Comparison of ENCODE assay signal across 8 mouse cellular contexts in genomic region chr8:84198871-84199270, GRCm38 (mm10). TPM values are rescaled to one million over a fixed set of nuclear protein-coding genes. Genes with fewer than 3 reads are reported as not detected.
DNase-seq lines count a peak whose midpoint lies in the region; ATAC-seq and TF ChIP-seq lines count a peak whose summit lies in the region.

No protein-coding gene starts in this region.

- peaks cover 8% of the 10 kb centered on the region for H3K4me1 ChIP-seq in heart, adult 2 months (ENCODE audit: control insufficient read depth, insufficient read depth, low read length)
- H3K4me1 ChIP-seq in E14TG2a.4 (replicated peaks; ENCODE audit: low read depth, low read length) = peaks cover 75% of the 10 kb centered on the region
- H3K4me1 ChIP-seq in heart, embryonic 15.5 days (replicated peaks) = peaks cover 62% of the 10 kb centered on the region
- peaks cover 42% of the 10 kb centered on the region for H3K4me1 ChIP-seq in liver, embryonic 16.5 days (ENCODE audit: control insufficient read depth, low read depth, low read length)

- ATAC-seq in heart, embryonic 15.5 days (replicated peaks; ENCODE audit: insufficient number of reproducible peaks, insufficient read depth, low FRiP score, low read depth) = no peak
- no peak for ATAC-seq in liver, embryonic 16.5 days (ENCODE audit: low read depth)

- TF ChIP-seq EP300 in heart, adult 2 months (IDR thresholded peaks at IDR 0.05; ENCODE audit: insufficient read depth, low read depth, low read length) = no peak

- no peak for DNase-seq in heart, adult 2 months
- no peak for DNase-seq in heart, postnatal 10 days
- no peak for DNase-seq in urinary bladder, postnatal 4 days (ENCODE audit: low spot score in 2 of 2)
- DNase-seq in frontal cortex, postnatal 36 days (ENCODE audit: low spot score in 2 of 2) = no peak
- DNase-seq in urinary bladder, postnatal 25 days (ENCODE audit: low spot score) = no peak

- intact Hi-C loops in heart, adult 2 months (cut with DNase I) = no loop called here
- intact Hi-C loops in heart, postnatal 10 days (cut with DNase I) = no loop called here

- no peaks in the 10 kb centered on the region for H3K9me3 ChIP-seq in E14TG2a.4 (ENCODE audit: low read length)
- H3K9me3 ChIP-seq in heart, embryonic 15.5 days (replicated peaks) = no peaks in the 10 kb centered on the region
- H3K9me3 ChIP-seq in liver, embryonic 16.5 days (replicated peaks; ENCODE audit: control insufficient read depth, low read length) = no peaks in the 10 kb centered on the region

- peak overlapping the region; percentile 54; the same call in 1 of the 2 replicates for H3K4me3 ChIP-seq in heart, adult 2 months
- peak overlapping the region; percentile 78; the same call in 1 of the 2 replicates for H3K4me3 ChIP-seq in E14TG2a.4 (replicated peaks; ENCODE audit: low read length)
- no peak overlapping the region for H3K4me3 ChIP-seq in heart, embryonic 15.5 days
- no peak overlapping the region; the same call in 1 of the 2 replicates for H3K4me3 ChIP-seq in liver, embryonic 16.5 days (ENCODE audit: low read depth, low read length)

- no peaks in the 10 kb centered on the region for H3K27me3 ChIP-seq in heart, adult 2 months (ENCODE audit: control insufficient read depth, insufficient read depth, low read length)
- peaks cover 8% of the 10 kb centered on the region for H3K27me3 ChIP-seq in E14TG2a.4 (ENCODE audit: insufficient read depth, low read length)
- H3K27me3 ChIP-seq in heart, embryonic 15.5 days = no peaks in the 10 kb centered on the region
- H3K27me3 ChIP-seq in liver, embryonic 16.5 days (ENCODE audit: control insufficient read depth, insufficient read depth, low read depth, low read length) = peaks cover 28% of the 10 kb centered on the region

- 0 out of 2 replicates have a peak overlapping the region, but pooled peaks have one; percentile 62 for H3K9ac ChIP-seq in heart, adult 2 months (ENCODE audit: low read depth, low read length)
- peak overlapping the region; percentile 60; the same call in 1 of the 2 replicates for H3K9ac ChIP-seq in heart, embryonic 15.5 days
- H3K9ac ChIP-seq in liver, embryonic 16.5 days (ENCODE audit: low read depth, low read length) = no peak overlapping the region

- no peaks in the 10 kb centered on the region for H3K36me3 ChIP-seq in heart, adult 2 months (ENCODE audit: control insufficient read depth, insufficient read depth, low read length)
- peaks cover 9% of the 10 kb centered on the region for H3K36me3 ChIP-seq in E14TG2a.4 (ENCODE audit: insufficient read depth, low read length)
- no peaks in the 10 kb centered on the region for H3K36me3 ChIP-seq in heart, embryonic 15.5 days
- no peaks in the 10 kb centered on the region for H3K36me3 ChIP-seq in liver, embryonic 16.5 days (ENCODE audit: control insufficient read depth, insufficient read depth)

- peaks cover 4% of the 10 kb centered on the region for H3K79me2 ChIP-seq in heart, adult 2 months (replicated peaks; ENCODE audit: control insufficient read depth, insufficient read depth, low read length)

- no peak for TF ChIP-seq POLR2A in heart, adult 2 months (IDR thresholded peaks at IDR 0.05; ENCODE audit: insufficient read depth, low read depth, low read length)

- H3K4me2 ChIP-seq in heart, embryonic 15.5 days = peak overlapping the region; percentile 81
- H3K4me2 ChIP-seq in liver, embryonic 16.5 days (ENCODE audit: low read depth, low read length) = peak overlapping the region; percentile 81; the same call in 1 of the 2 replicates

- peak overlapping the region; percentile 92 for H3K27ac ChIP-seq in heart, adult 2 months
- peak overlapping the region; percentile 97 for H3K27ac ChIP-seq in heart, embryonic 15.5 days
- H3K27ac ChIP-seq in liver, embryonic 16.5 days (ENCODE audit: low read length) = peak overlapping the region; percentile 68; the same call in 1 of the 2 replicates

- 37% methylated on average over 4 of the region's 4 CpGs for WGBS in heart, adult 2 months
- WGBS in heart, embryonic 15.5 days = 34% methylated on average over 4 of the region's 4 CpGs
- WGBS in liver, embryonic 16.5 days (ENCODE audit: insufficient replicate concordance) = 26% methylated on average over 4 of the region's 4 CpGs

- no peak for TF ChIP-seq CTCF in heart, adult 2 months (IDR thresholded peaks at IDR 0.05)
- no peak for TF ChIP-seq CTCF in E14TG2a.4 (conservative IDR thresholded peaks at IDR 0.05; ENCODE audit: low read length)

RNA-seq across cellular contexts. Expression of gene Nanos3, which starts 13.9 kb away (rescaled TPM):
- total RNA-seq in heart, adult 2 months (2021) = 1 to 10 TPM in 1 of 2 experiments, not detected in 1; 1.9 TPM
- polyA plus RNA-seq in heart, adult 2 months (2012; rRNA removed) = 0.61 TPM in 1 of 2 replicates, not detected in the other
- 1 to 10 TPM; 3.6 to 4.1 TPM for total RNA-seq in heart, postnatal 10 days (2021)
- polyA plus RNA-seq in heart, embryonic 15.5 days (2015; fragmentation: Nextera tagmentation; extraction: Ambion mirVana) = 1.4 and 1.6 TPM in 2 replicates
- not detected in 2 replicates for polyA plus RNA-seq in liver, embryonic 16.5 days (2015; fragmentation: Nextera tagmentation; extraction: Ambion mirVana)

RNA-seq across cellular contexts. Expression of gene Zswim4, which starts 38.0 kb away (rescaled TPM):
- total RNA-seq in heart, adult 2 months (2021) = 1 to 10 TPM; 6.8 to 8.2 TPM
- 7.6 and 10.4 TPM in 2 replicates for polyA plus RNA-seq in heart, adult 2 months (2012; rRNA removed)
- total RNA-seq in heart, postnatal 10 days (2021) = 10 to 100 TPM; 10.5 to 11.3 TPM
- polyA plus RNA-seq in heart, embryonic 15.5 days (2015; fragmentation: Nextera tagmentation; extraction: Ambion mirVana) = 7.6 and 9.7 TPM in 2 replicates
- polyA plus RNA-seq in liver, embryonic 16.5 days (2015; fragmentation: Nextera tagmentation; extraction: Ambion mirVana) = 2.2 and 2.8 TPM in 2 replicates

RNA-seq across cellular contexts. Expression of gene D8Ertd738e, which starts 50.6 kb away (rescaled TPM):
- total RNA-seq in heart, adult 2 months (2021) = 100 to 1,000 TPM; 206 to 249 TPM
- polyA plus RNA-seq in heart, adult 2 months (2012; rRNA removed) = 144 and 158 TPM in 2 replicates
- 100 to 1,000 TPM; 222 to 230 TPM for total RNA-seq in heart, postnatal 10 days (2021)
- polyA plus RNA-seq in heart, embryonic 15.5 days (2015; fragmentation: Nextera tagmentation; extraction: Ambion mirVana) = 290 and 291 TPM in 2 replicates
- polyA plus RNA-seq in liver, embryonic 16.5 days (2015; fragmentation: Nextera tagmentation; extraction: Ambion mirVana) = 175 and 185 TPM in 2 replicates

RNA-seq across cellular contexts. Expression of gene 4930432K21Rik, which starts 51.0 kb away (rescaled TPM):
- under 1 TPM; 0.26 to 0.30 TPM for total RNA-seq in heart, adult 2 months (2021)
- polyA plus RNA-seq in heart, adult 2 months (2012; rRNA removed) = 0.29 and 0.55 TPM in 2 replicates
- total RNA-seq in heart, postnatal 10 days (2021) = under 1 TPM; 0.22 to 0.32 TPM
- 0.60 and 0.77 TPM in 2 replicates for polyA plus RNA-seq in heart, embryonic 15.5 days (2015; fragmentation: Nextera tagmentation; extraction: Ambion mirVana)
- 0.26 and 0.28 TPM in 2 replicates for polyA plus RNA-seq in liver, embryonic 16.5 days (2015; fragmentation: Nextera tagmentation; extraction: Ambion mirVana)

RNA-seq across cellular contexts. Expression of gene Cc2d1a, which starts 51.1 kb away (rescaled TPM):
- 10 to 100 TPM; 10.6 to 11.9 TPM for total RNA-seq in heart, adult 2 months (2021)
- polyA plus RNA-seq in heart, adult 2 months (2012; rRNA removed) = 10.2 and 11.2 TPM in 2 replicates
- total RNA-seq in heart, postnatal 10 days (2021) = 10 to 100 TPM; 13.3 to 14.1 TPM
- polyA plus RNA-seq in heart, embryonic 15.5 days (2015; fragmentation: Nextera tagmentation; extraction: Ambion mirVana) = 11.9 and 18.7 TPM in 2 replicates
- polyA plus RNA-seq in liver, embryonic 16.5 days (2015; fragmentation: Nextera tagmentation; extraction: Ambion mirVana) = 5.3 and 5.8 TPM in 2 replicates

Comparison
In these comparisons a context has a peak if more than half of its experiments do, and no peak if none do; other contexts are left out.
1. H3K4me3 ChIP-seq: peak in heart, adult 2 months (single experiment) and E14TG2a.4 (single experiment); none in heart, embryonic 15.5 days (single experiment) and liver, embryonic 16.5 days (single experiment).
2. Peak in every context shown above with its lines, with median percentiles within 50 percentile points of each other: H3K27ac ChIP-seq.